Mouse (Mus musculus) intestine, embryonic 16.5 days (tissue): ENCODE results near the gene Dnajb6. TPM values are rescaled to one million over a fixed set of nuclear protein-coding genes. Genes with fewer than 3 reads are reported as not detected.

ENCODE experiments used
- ATAC-seq: fragments of 200-750 bp; cut with Nextera tagmentation; 2 replicates; pipeline ENCODE4 v1.8.0; 2017; ENCODE audit warnings: moderate TSS enrichment, moderate library complexity
- H3K27ac ChIP-seq: fragments of 300-500 bp; sonication (generic); 2 replicates; pipeline ENCODE4 v1.5.1; 2014; ENCODE audit warnings: mild to moderate bottlenecking, low read length
- H3K27me3 ChIP-seq: fragments of 300-500 bp; sonication (generic); replicated peaks from 2 replicates; pipeline ENCODE4 v1.6.1; 2014; ENCODE audit warnings: low read length, control low read depth, mixed read lengths; ENCODE audit not compliant: control insufficient read depth, insufficient read depth
- H3K36me3 ChIP-seq: fragments of 300-500 bp; sonication (generic); 2 replicates; pipeline ENCODE4 v1.6.1; 2014; ENCODE audit warnings: low read length, control low read depth; ENCODE audit not compliant: control insufficient read depth, insufficient read depth
- H3K4me1 ChIP-seq: fragments of 300-500 bp; sonication (generic); 2 replicates; pipeline ENCODE4 v1.6.1; 2014; ENCODE audit warnings: low read length, control low read depth, mixed read lengths; ENCODE audit not compliant: control insufficient read depth, insufficient read depth
- H3K4me2 ChIP-seq: fragments of 300-500 bp; sonication (generic); 2 replicates; pipeline ENCODE4 v1.6.1; 2014; ENCODE audit warnings: low read depth, low read length, control low read depth
- H3K4me3 ChIP-seq: fragments of 300-500 bp; sonication (generic); 2 replicates; pipeline ENCODE4 v1.5.1; 2014; ENCODE audit warnings: mild to moderate bottlenecking, low read length
- H3K9ac ChIP-seq: fragments of 300-500 bp; sonication (generic); 2 replicates; pipeline ENCODE4 v1.6.1; 2014; ENCODE audit warnings: low read depth, low read length
- H3K9me3 ChIP-seq: fragments of 300-500 bp; sonication (generic); 2 replicates; pipeline ENCODE4 v1.6.1; 2016; ENCODE audit warnings: low read length, control low read depth; ENCODE audit not compliant: control insufficient read depth
- WGBS: fragments of 180-500 bp; shearing (Covaris S2); extraction: QIAGEN DNeasy Blood & Tissue Kit; methylation state at CpG from one replicate; pipeline ENCODE4 v1.1.7; 2014; 5-methylcytosine and 5-hydroxymethylcytosine counted together
- polyA plus RNA-seq: library from polyadenylated mRNA; unstranded; fragments of >200 nt; fragmentation: Nextera tagmentation; extraction: Ambion mirVana; gene quantifications from 2 replicates; pipeline ENCODE4 v1.2.1, GENCODE M21; 2015

Dnajb6 gene
- polyA plus RNA-seq, 1 experiment from 2014 or later = 109 TPM

DNA sequence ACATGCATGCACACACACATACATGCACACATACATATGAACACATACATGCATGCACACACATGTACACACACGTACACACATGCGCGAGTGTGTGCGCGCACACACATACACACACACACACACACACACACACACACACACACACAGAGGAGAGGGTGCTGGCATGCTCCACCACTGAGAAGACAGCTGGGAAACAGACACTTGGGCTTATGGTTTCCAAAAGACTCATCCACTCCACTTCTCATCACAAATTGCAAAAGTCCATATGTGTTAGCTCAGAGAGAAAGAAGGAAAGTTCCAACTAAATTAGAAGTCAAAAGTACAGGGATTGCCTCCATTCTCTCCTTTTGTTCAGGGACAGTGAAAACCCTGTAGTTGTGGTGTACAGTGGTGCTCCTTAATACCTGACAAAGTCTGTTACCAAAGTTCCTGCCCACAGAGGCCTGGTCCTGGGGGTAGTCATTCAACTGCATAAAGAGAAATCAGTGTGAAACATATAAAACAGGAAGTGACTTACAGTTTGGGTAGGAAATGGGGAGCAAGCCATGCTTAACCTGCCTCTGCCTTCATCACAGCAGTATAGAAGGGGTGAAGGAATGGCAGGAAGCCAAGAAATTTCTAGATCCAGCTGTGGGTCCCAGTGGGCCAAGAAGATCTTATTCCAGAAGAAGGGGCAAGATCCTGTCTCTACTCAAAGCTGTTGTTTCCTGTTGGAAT is 81.2 kb downstream of the Dnajb6 start:
- H3K27me3 ChIP-seq = no peaks in the 10 kb centered on the region
- no peak overlapping the region for H3K9ac ChIP-seq
- no peaks in the 10 kb centered on the region for H3K36me3 ChIP-seq
- no peak overlapping the region for H3K4me2 ChIP-seq
- whole genome bisulfite sequencing = 98% methylated on average over 5 of the region's 5 CpGs
- H3K4me3 ChIP-seq = no peak overlapping the region
- H3K9me3 ChIP-seq = no peaks in the 10 kb centered on the region
- H3K27ac ChIP-seq = no peak overlapping the region
- no peak for ATAC-seq
- H3K4me1 ChIP-seq = no peaks in the 10 kb centered on the region

DNA sequence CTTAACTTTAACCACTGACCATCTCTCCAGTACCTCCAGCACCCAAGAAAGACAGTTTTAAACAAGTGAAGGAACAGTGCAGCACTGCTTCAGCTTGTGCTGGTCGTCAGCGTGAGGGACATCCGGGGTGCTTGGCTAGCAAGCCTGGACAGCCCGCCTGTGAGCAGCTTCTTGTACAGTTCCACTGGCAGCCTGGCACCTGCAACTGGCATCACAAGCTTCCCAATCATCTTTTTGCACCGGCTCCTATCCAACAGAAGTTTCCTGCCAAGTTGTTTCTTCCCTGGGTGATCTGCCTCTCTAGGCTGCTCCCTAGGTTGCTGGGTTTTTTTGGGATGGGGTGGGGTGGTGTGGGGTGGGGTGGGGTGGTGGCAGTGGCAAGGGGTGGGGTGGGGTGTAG is 81.9 kb downstream of the Dnajb6 start:
- no peaks in the 10 kb centered on the region for H3K9me3 ChIP-seq
- no peaks in the 10 kb centered on the region for H3K4me1 ChIP-seq
- no peak overlapping the region for H3K27ac ChIP-seq
- no peak overlapping the region for H3K4me2 ChIP-seq
- no peak for ATAC-seq
- H3K4me3 ChIP-seq = no peak overlapping the region
- no peak overlapping the region for H3K9ac ChIP-seq
- no peaks in the 10 kb centered on the region for H3K27me3 ChIP-seq
- 79% methylated on average over 5 of the region's 5 CpGs for WGBS
- H3K36me3 ChIP-seq = no peaks in the 10 kb centered on the region

DNA sequence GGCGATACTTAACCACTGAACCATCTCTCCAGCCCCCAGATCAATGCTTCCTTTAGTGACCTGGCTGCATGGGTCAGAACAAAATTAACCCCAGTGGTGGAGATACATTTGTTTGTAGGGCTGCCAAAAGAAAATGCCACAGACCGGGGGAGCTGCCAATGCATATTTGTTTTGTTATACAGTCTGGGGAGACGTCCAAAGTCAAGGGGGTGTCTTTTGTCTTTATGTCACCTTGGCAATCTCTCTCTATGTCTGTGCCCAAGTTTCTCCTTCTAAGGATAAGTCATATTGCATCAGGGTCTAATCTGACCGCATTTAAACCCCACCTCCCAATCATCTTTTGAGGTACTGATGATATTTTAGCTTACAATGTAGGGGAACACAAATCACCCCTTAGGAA is 82.8 kb downstream of the Dnajb6 start:
- no peaks in the 10 kb centered on the region for H3K4me1 ChIP-seq
- H3K9me3 ChIP-seq = no peaks in the 10 kb centered on the region
- H3K27me3 ChIP-seq = no peaks in the 10 kb centered on the region
- H3K27ac ChIP-seq = no peak overlapping the region
- no peak overlapping the region for H3K4me3 ChIP-seq
- 75% methylated on average over 4 of the region's 4 CpGs for WGBS
- no peak overlapping the region for H3K9ac ChIP-seq
- no peak overlapping the region for H3K4me2 ChIP-seq
- no peak for ATAC-seq
- H3K36me3 ChIP-seq = no peaks in the 10 kb centered on the region

DNA sequence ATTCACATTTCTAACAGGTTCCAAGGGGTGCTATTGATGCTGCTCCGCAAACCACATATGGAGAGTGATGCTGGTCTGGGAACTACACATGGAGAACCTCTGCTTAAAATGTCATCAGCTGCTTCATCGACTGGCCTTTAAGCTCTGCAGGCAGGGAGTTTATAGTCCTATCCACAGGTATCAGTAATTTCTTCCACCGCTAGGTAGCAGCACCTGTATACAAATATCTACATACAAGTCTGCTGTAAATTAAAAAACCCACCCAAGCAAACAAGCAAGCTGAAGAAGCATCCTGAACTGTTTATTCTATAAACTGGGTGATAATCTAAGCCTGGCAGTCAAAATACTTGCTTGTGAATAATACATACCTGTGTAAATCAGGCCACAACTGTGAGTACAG is 89.3 kb downstream of the Dnajb6 start:
- no peak for ATAC-seq
- H3K4me2 ChIP-seq = no peak overlapping the region
- WGBS = 41% methylated on average over 3 of the region's 3 CpGs

DNA sequence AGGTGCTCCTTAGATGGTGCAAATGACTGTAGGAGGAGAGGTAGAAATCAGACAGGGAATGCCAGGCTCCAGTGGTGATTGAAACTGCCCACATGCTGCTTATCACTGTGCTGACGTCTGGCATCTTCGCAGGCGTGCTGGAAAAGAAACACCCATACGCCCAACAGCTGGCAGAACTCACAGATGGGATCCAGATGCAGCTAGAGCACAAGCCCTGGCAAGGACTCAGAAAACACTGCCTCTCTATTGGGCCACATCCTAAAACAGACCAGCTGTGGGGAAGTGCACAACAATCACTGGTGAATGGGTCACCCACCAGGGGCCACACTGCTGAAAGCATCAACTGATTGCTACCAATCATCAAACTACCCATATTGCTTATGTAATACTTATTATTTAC is 91.3 kb downstream of the Dnajb6 start:
- Histone ChIP-seq H3K27me3 (no peaks in the 10 kb centered on the region), H3K36me3 (no peaks in the 10 kb centered on the region), H3K9me3 (no peaks in the 10 kb centered on the region), H3K27ac (no peak overlapping the region), H3K9ac (no peak overlapping the region), H3K4me3 (no peak overlapping the region), H3K4me1 (no peaks in the 10 kb centered on the region), H3K4me2 (no peak overlapping the region)
- WGBS = 63% methylated on average over 4 of the region's 4 CpGs
- ATAC-seq = no peak

More for the DNA sequence above, 89.3 kb downstream of the Dnajb6 start:
- H3K9me3 ChIP-seq = no peaks in the 10 kb centered on the region
- no peaks in the 10 kb centered on the region for H3K27me3 ChIP-seq
- no peak overlapping the region for H3K4me3 ChIP-seq
- no peaks in the 10 kb centered on the region for H3K36me3 ChIP-seq
- H3K27ac ChIP-seq = no peak overlapping the region
- no peak overlapping the region for H3K9ac ChIP-seq
- no peaks in the 10 kb centered on the region for H3K4me1 ChIP-seq

DNA sequence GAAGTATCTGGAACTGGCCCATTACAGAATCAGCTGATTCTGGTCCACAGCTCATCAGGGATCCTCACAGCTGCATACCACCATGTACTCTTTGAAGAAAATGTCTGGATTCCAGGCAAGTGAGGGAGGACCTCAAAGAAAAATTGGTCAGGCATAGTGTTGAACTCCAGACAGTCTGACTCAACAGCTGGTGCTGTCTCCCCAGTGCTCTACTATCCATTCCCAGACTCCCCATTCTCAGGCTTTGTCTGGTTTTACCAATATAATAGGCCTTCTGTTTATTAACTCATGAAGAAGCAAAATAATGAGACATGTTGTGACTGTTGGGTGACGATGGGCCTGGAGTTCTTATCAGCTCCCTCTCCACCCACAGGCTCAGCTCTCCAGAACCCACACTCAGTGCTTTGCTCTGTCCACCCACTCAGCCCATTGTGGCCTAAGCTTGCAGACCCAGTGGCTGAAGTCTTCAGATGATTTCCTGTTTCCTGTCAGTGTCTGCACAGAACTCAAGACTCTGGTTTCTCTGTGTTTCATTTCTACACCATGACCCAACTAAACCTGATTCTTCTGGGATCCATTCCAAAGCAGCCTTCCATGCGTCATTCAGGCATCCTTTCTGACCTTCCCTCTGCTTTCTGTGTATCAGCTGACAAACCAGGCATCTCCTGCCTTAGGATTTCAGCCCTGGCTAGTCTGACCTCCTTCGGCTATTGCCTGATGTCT is 107.1 kb downstream of the Dnajb6 start:
- no peaks in the 10 kb centered on the region for H3K27me3 ChIP-seq
- no peak overlapping the region for H3K4me2 ChIP-seq
- no peaks in the 10 kb centered on the region for H3K36me3 ChIP-seq
- no peak for ATAC-seq
- H3K4me1 ChIP-seq = no peaks in the 10 kb centered on the region
- H3K9ac ChIP-seq = no peak overlapping the region
- H3K27ac ChIP-seq = no peak overlapping the region
- no peaks in the 10 kb centered on the region for H3K9me3 ChIP-seq
- H3K4me3 ChIP-seq = no peak overlapping the region
- WGBS = 57% methylated on average over 3 of the region's 3 CpGs

DNA sequence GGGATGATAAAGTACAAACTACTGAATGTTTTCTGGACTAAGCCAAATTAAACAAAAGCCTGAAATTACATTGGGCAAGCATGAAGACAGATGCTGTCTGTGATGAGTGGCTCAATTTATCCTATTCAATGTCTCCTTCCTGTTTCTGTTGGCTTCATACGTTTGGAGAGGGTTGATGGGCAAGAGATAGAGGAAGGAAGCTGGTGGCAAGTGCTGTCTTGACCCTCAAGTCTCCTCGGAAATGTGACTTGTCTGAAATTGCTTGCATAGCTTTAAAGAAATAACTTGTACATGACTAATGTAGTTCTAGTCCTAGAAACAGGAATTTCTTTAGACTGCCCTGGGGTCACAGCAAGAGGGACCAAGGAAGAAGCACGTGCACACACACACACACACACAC is 109.5 kb downstream of the Dnajb6 start:
- WGBS = 53% methylated on average over 3 of the region's 3 CpGs
- H3K36me3 ChIP-seq = no peaks in the 10 kb centered on the region
- no peaks in the 10 kb centered on the region for H3K4me1 ChIP-seq
- ATAC-seq = no peak
- H3K27ac ChIP-seq = no peak overlapping the region
- H3K9me3 ChIP-seq = no peaks in the 10 kb centered on the region
- H3K9ac ChIP-seq = no peak overlapping the region
- no peak overlapping the region for H3K4me2 ChIP-seq
- no peaks in the 10 kb centered on the region for H3K27me3 ChIP-seq
- no peak overlapping the region for H3K4me3 ChIP-seq

DNA sequence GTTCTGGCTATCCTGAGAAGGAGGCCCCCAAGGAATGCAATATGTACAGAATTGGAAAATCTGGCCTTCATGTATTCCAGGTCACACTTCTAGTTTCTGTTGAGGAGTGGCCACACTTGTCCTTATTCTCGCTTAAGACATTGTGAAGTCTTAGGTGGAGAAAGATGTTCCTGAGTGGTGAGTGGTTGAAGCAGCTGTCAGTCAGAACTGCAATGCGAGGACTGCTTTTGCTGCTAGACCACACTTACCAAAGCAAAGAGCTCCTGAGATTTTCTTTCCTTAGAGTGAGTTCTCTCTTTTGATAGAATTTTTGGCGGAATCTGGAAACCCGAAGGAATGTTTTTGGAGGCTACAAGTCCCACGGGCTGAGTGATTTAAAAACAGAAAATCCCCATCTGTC is 112.0 kb downstream of the Dnajb6 start:
- no peaks in the 10 kb centered on the region for H3K4me1 ChIP-seq

DNA sequence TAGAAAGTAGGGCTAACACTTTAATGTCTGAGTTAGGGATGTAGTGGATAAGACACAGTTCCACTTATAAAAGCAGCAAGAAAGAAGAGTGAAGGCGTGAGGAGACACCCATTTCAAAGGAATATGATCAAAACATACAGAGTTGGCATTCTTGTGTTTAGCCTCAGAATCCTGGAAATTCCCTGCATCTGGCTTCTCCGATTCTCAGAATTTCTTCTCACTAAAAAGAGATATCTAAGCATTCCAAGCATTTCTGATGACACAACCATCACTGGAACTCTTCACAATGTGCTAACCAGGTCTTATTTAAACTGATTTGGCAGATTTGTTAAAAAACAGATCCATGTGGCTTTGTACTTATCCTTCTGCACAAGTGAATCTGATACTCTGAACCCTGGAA is 112.6 kb downstream of the Dnajb6 start:
- Histone ChIP-seq H3K4me1 (no peaks in the 10 kb centered on the region), H3K4me3 (no peak overlapping the region), H3K27me3 (no peaks in the 10 kb centered on the region), H3K9ac (no peak overlapping the region), H3K27ac (no peak overlapping the region), H3K4me2 (no peak overlapping the region), H3K9me3 (no peaks in the 10 kb centered on the region), H3K36me3 (no peaks in the 10 kb centered on the region)
- no peak for ATAC-seq
- 80% methylated on average over 2 of the region's 2 CpGs for WGBS

More for the DNA sequence above, 112.0 kb downstream of the Dnajb6 start:
- 86% methylated on average over 5 of the region's 5 CpGs for WGBS
- ATAC-seq = no peak
- no peak overlapping the region for H3K4me3 ChIP-seq
- H3K27ac ChIP-seq = no peak overlapping the region
- H3K4me2 ChIP-seq = no peak overlapping the region
- no peaks in the 10 kb centered on the region for H3K9me3 ChIP-seq
- H3K27me3 ChIP-seq = no peaks in the 10 kb centered on the region
- H3K36me3 ChIP-seq = no peaks in the 10 kb centered on the region
- no peak overlapping the region for H3K9ac ChIP-seq
